In the genomic region with DNA sequence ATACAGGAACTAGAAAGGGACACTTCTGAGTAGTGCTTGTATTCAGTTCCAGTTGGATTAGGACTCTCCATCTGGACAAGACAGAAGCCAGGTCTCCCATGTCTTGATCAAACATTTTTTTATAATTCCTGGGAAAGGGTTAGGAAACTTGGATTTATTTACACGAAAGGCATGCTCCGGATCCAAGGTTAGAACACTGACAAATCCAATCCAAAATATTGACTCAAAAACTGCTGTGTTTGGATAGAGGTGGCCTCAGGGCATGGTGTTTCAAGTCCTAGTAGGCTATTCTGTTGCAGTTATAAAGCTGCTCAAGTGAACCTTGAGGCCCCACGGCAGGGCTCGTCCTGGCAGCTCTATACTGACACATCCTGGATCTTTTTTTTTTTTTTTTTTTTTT, we compare ENCODE assay signal across 49 mouse cellular contexts. TPM values are rescaled to one million over a fixed set of nuclear protein-coding genes. Genes with fewer than 3 reads are reported as not detected.
"Had no signal": no experiment of that assay in that cellular context is flagged by ENCODE, and none has a peak within 500 bp of the region (broad histone marks: within the 10 kb centered on the region; RNA-seq: fewer than 3 reads in every experiment).

No protein-coding gene starts in this region.

- H3K4me1 ChIP-seq: heart, embryonic 12.5 days; heart, embryonic 15.5 days; hindbrain, embryonic 10.5 days; hindbrain, embryonic 12.5 days; hindbrain, embryonic 13.5 days; hindbrain, embryonic 15.5 days had no signal

- H3K4me3 ChIP-seq: heart, embryonic 10.5 days; heart, embryonic 12.5 days; heart, embryonic 13.5 days; heart, embryonic 15.5 days; hindbrain, embryonic 10.5 days; hindbrain, embryonic 12.5 days; hindbrain, embryonic 13.5 days; hindbrain, embryonic 15.5 days; intestine, embryonic 15.5 days; kidney, embryonic 15.5 days; layer of hippocampus, adult 2 months had no signal

- H3K36me3 ChIP-seq: heart, embryonic 10.5 days; heart, embryonic 12.5 days; heart, embryonic 13.5 days; heart, embryonic 15.5 days; hindbrain, embryonic 10.5 days; hindbrain, embryonic 12.5 days; hindbrain, embryonic 13.5 days; hindbrain, embryonic 15.5 days; intestine, embryonic 15.5 days; kidney, embryonic 15.5 days had no signal

- H3K9me3 ChIP-seq: heart, embryonic 10.5 days; heart, embryonic 12.5 days; heart, embryonic 13.5 days; heart, embryonic 15.5 days; hindbrain, embryonic 10.5 days; hindbrain, embryonic 12.5 days; hindbrain, embryonic 13.5 days; hindbrain, embryonic 15.5 days; intestine, embryonic 15.5 days; kidney, embryonic 15.5 days had no signal

- H3K27ac ChIP-seq: heart, embryonic 10.5 days; heart, embryonic 13.5 days; heart, embryonic 15.5 days; hindbrain, embryonic 10.5 days; hindbrain, embryonic 12.5 days; hindbrain, embryonic 13.5 days; hindbrain, embryonic 14.5 days; hindbrain, embryonic 15.5 days; hindbrain, postnatal 0 days; intestine, embryonic 15.5 days; kidney, embryonic 15.5 days; kidney, postnatal 0 days; layer of hippocampus, adult 2 months had no signal

- DNase-seq: heart, postnatal 10 days; heart, postnatal 14 days; heart, postnatal 36 days; heart, postnatal 4 days; kidney, adult 11 months; kidney, adult 18-20 months; kidney, adult 2 months; kidney, adult 8-10 months; kidney, adult 9 months; kidney, postnatal 10 days; kidney, postnatal 14 days; kidney, postnatal 25 days; kidney, postnatal 36 days; kidney, postnatal 4 days; layer of hippocampus, adult 9-11 months; layer of hippocampus, postnatal 36 days had no signal

- H3K4me2 ChIP-seq: heart, embryonic 11.5 days; heart, embryonic 12.5 days; heart, embryonic 13.5 days; heart, embryonic 15.5 days; hindbrain, embryonic 12.5 days; hindbrain, embryonic 13.5 days; hindbrain, embryonic 14.5 days; hindbrain, embryonic 15.5 days; intestine, embryonic 15.5 days; kidney, embryonic 15.5 days had no signal

- ATAC-seq: hindbrain, embryonic 16.5 days; hindbrain, postnatal 0 days; inflammation-experienced regulatory T-cells, adult 6 months; intestine, embryonic 15.5 days; intestine, embryonic 16.5 days; intestine, postnatal 0 days had no signal

- H3K9ac ChIP-seq: heart, embryonic 12.5 days; heart, embryonic 13.5 days; heart, embryonic 15.5 days; hindbrain, embryonic 12.5 days; hindbrain, embryonic 13.5 days; hindbrain, embryonic 14.5 days; hindbrain, embryonic 15.5 days; intestine, embryonic 15.5 days; kidney, embryonic 15.5 days had no signal

- H3K27me3 ChIP-seq: heart, embryonic 12.5 days; heart, embryonic 13.5 days; heart, embryonic 15.5 days; hindbrain, embryonic 12.5 days; hindbrain, embryonic 13.5 days; hindbrain, embryonic 15.5 days; intestine, embryonic 15.5 days; kidney, embryonic 15.5 days had no signal

RNA-seq across cellular contexts. Expression of gene Fetub, which starts 4.3 kb away (rescaled TPM):
- total RNA-seq: heart, postnatal 10 days; heart, postnatal 14 days; heart, postnatal 4 days; hematopoietic stem cell, adult 5-6 weeks; hindbrain, postnatal 0 days; layer of hippocampus, postnatal 36 days had no signal
- polyA plus RNA-seq: heart, embryonic 10.5 days; heart, embryonic 12.5 days; heart, embryonic 13.5 days; heart, embryonic 14.5 days; heart, embryonic 15.5 days; heart, embryonic 16.5 days; heart, postnatal 0 days; hindbrain, embryonic 10.5 days; hindbrain, embryonic 11.5 days; hindbrain, embryonic 12.5 days; hindbrain, embryonic 13.5 days; hindbrain, embryonic 14.5 days; hindbrain, embryonic 15.5 days; hindbrain, embryonic 16.5 days; intestine, embryonic 14.5 days; intestine, postnatal 0 days; kidney, embryonic 14.5 days had no signal

RNA-seq across cellular contexts. Expression of gene Hrg, which starts 28.4 kb away (rescaled TPM):
- total RNA-seq: heart, adult 8-10 months; heart, postnatal 10 days; heart, postnatal 14 days; heart, postnatal 25 days; heart, postnatal 36 days; heart, postnatal 4 days; hematopoietic stem cell, adult 5-6 weeks; hindbrain, postnatal 0 days; layer of hippocampus, adult 18-20 months; layer of hippocampus, adult 2 months; layer of hippocampus, adult 8-10 months; layer of hippocampus, postnatal 10 days; layer of hippocampus, postnatal 14 days; layer of hippocampus, postnatal 25 days; layer of hippocampus, postnatal 36 days had no signal
- polyA plus RNA-seq: heart, embryonic 11.5 days; heart, embryonic 12.5 days; heart, embryonic 13.5 days; heart, embryonic 14.5 days; heart, embryonic 15.5 days; heart, embryonic 16.5 days; heart, postnatal 0 days; hindbrain, embryonic 10.5 days; hindbrain, embryonic 12.5 days; hindbrain, embryonic 13.5 days; hindbrain, embryonic 15.5 days; hindbrain, embryonic 16.5 days; hindbrain, postnatal 0 days; inflammation-experienced regulatory T-cells, adult 6 months; intestine, embryonic 14.5 days; intestine, embryonic 15.5 days; intestine, embryonic 16.5 days; intestine, postnatal 0 days; kidney, embryonic 14.5 days; kidney, embryonic 15.5 days had no signal

RNA-seq across cellular contexts. Expression of gene Ahsg, which starts 31.4 kb away (rescaled TPM):
- total RNA-seq: hematopoietic stem cell, adult 5-6 weeks; hindbrain, postnatal 0 days; layer of hippocampus, adult 18-20 months; layer of hippocampus, adult 2 months; layer of hippocampus, adult 8-10 months; layer of hippocampus, postnatal 10 days; layer of hippocampus, postnatal 14 days; layer of hippocampus, postnatal 25 days; layer of hippocampus, postnatal 36 days had no signal
- polyA plus RNA-seq: hindbrain, embryonic 11.5 days; hindbrain, embryonic 12.5 days; hindbrain, embryonic 13.5 days; hindbrain, embryonic 14.5 days; hindbrain, embryonic 16.5 days; hindbrain, postnatal 0 days; inflammation-experienced regulatory T-cells, adult 6 months; kidney, adult 2 months had no signal
